Mouse (Mus musculus): ENCODE measurements around the gene Foxp2. TPM values are rescaled to one million over a fixed set of nuclear protein-coding genes. Genes with fewer than 3 reads are reported as not detected.

Gene Foxp2
- polyA plus RNA-seq, 1 experiment from 2014 or later = 8.9 TPM

- no peaks in the 10 kb centered on the region for H3K27me3 ChIP-seq
- H3K36me3 ChIP-seq = no peaks in the 10 kb centered on the region
- H3K9me3 ChIP-seq (replicated peaks) = no peaks in the 10 kb centered on the region
- no peak overlapping the region for H3K27ac ChIP-seq (replicated peaks)
- no peak overlapping the region for H3K4me3 ChIP-seq (replicated peaks)
- no peak for ATAC-seq (ENCODE audit: insufficient number of reproducible peaks, low FRiP score, low TSS enrichment, low read depth)
- H3K9ac ChIP-seq = no peak overlapping the region
- no peak overlapping the region for H3K4me2 ChIP-seq (replicated peaks)
- no peaks in the 10 kb centered on the region for H3K4me1 ChIP-seq
- whole genome bisulfite sequencing = 77% methylated on average over 5 of the region's 5 CpGs
Measured at GRCm38 (mm10) chr6:15294081-15294480, 392.9 kb downstream of the Foxp2 start.

- H3K4me2 ChIP-seq (replicated peaks) = no peak overlapping the region
- ATAC-seq (ENCODE audit: insufficient number of reproducible peaks, low FRiP score, low TSS enrichment, low read depth) = no peak
- H3K27me3 ChIP-seq = no peaks in the 10 kb centered on the region
- no peaks in the 10 kb centered on the region for H3K4me1 ChIP-seq
- no peaks in the 10 kb centered on the region for H3K9me3 ChIP-seq (replicated peaks)
- H3K36me3 ChIP-seq = no peaks in the 10 kb centered on the region
- H3K9ac ChIP-seq = no peak overlapping the region
- H3K27ac ChIP-seq (replicated peaks) = no peak overlapping the region
- 10% methylated on average over 1 of the region's 1 CpGs for WGBS
- no peak overlapping the region for H3K4me3 ChIP-seq (replicated peaks)
Measured at GRCm38 (mm10) chr6:15299279-15299678, 398.1 kb downstream of the Foxp2 start.

GRCm38 (mm10) chr6:15310671-15311070, 409.5 kb downstream of the Foxp2 start:
- WGBS = 49% methylated on average over 5 of the region's 5 CpGs
- Histone ChIP-seq H3K27ac (replicated peaks) (no peak overlapping the region), H3K9ac (no peak overlapping the region), H3K4me1 (no peaks in the 10 kb centered on the region), H3K4me2 (replicated peaks) (no peak overlapping the region), H3K9me3 (replicated peaks) (no peaks in the 10 kb centered on the region), H3K4me3 (replicated peaks) (no peak overlapping the region), H3K27me3 (no peaks in the 10 kb centered on the region), H3K36me3 (no peaks in the 10 kb centered on the region)
- ATAC-seq (ENCODE audit: insufficient number of reproducible peaks, low FRiP score, low TSS enrichment, low read depth) = peak; percentile 65; the same call in 1 of the 2 replicates

GRCm38 (mm10) chr6:15316948-15317347, 415.8 kb downstream of the Foxp2 start:
- WGBS = 85% methylated on average over 2 of the region's 2 CpGs

GRCm38 (mm10) chr6:15318343-15318742, 417.2 kb downstream of the Foxp2 start:
- no peak overlapping the region for H3K27ac ChIP-seq (replicated peaks)
- WGBS = 92% methylated on average over 2 of the region's 2 CpGs
- no peaks in the 10 kb centered on the region for H3K4me1 ChIP-seq
- H3K9me3 ChIP-seq (replicated peaks) = no peaks in the 10 kb centered on the region
- no peaks in the 10 kb centered on the region for H3K36me3 ChIP-seq
- H3K4me3 ChIP-seq (replicated peaks) = no peak overlapping the region
- no peak for ATAC-seq (ENCODE audit: insufficient number of reproducible peaks, low FRiP score, low TSS enrichment, low read depth)
- no peak overlapping the region for H3K9ac ChIP-seq
- H3K4me2 ChIP-seq (replicated peaks) = no peak overlapping the region
- no peaks in the 10 kb centered on the region for H3K27me3 ChIP-seq

More at GRCm38 (mm10) chr6:15316948-15317347, 415.8 kb downstream of the Foxp2 start:
- Histone ChIP-seq H3K4me1 (no peaks in the 10 kb centered on the region), H3K27ac (replicated peaks) (no peak overlapping the region), H3K9me3 (replicated peaks) (no peaks in the 10 kb centered on the region), H3K4me2 (replicated peaks) (no peak overlapping the region), H3K9ac (no peak overlapping the region), H3K4me3 (replicated peaks) (no peak overlapping the region), H3K36me3 (no peaks in the 10 kb centered on the region), H3K27me3 (no peaks in the 10 kb centered on the region)
- ATAC-seq (ENCODE audit: insufficient number of reproducible peaks, low FRiP score, low TSS enrichment, low read depth) = no peak

- Histone ChIP-seq H3K9me3 (replicated peaks) (no peaks in the 10 kb centered on the region), H3K9ac (no peak overlapping the region), H3K27me3 (no peaks in the 10 kb centered on the region), H3K27ac (replicated peaks) (no peak overlapping the region), H3K4me1 (no peaks in the 10 kb centered on the region), H3K4me2 (replicated peaks) (no peak overlapping the region), H3K36me3 (no peaks in the 10 kb centered on the region), H3K4me3 (replicated peaks) (no peak overlapping the region)
- ATAC-seq (ENCODE audit: insufficient number of reproducible peaks, low FRiP score, low TSS enrichment, low read depth) = peak; percentile 47; the same call in 1 of the 2 replicates
- WGBS = 26% methylated on average over 2 of the region's 2 CpGs
Measured at GRCm38 (mm10) chr6:15321551-15321974, 420.4 kb downstream of the Foxp2 start.

GRCm38 (mm10) chr6:15323099-15323498, 421.9 kb downstream of the Foxp2 start:
- Histone ChIP-seq H3K4me3 (replicated peaks) (no peak overlapping the region), H3K36me3 (no peaks in the 10 kb centered on the region), H3K27ac (replicated peaks) (no peak overlapping the region), H3K27me3 (no peaks in the 10 kb centered on the region), H3K4me2 (replicated peaks) (no peak overlapping the region), H3K9me3 (replicated peaks) (no peaks in the 10 kb centered on the region), H3K4me1 (no peaks in the 10 kb centered on the region), H3K9ac (no peak overlapping the region)
- ATAC-seq (ENCODE audit: insufficient number of reproducible peaks, low FRiP score, low TSS enrichment, low read depth) = no peak

GRCm38 (mm10) chr6:15347705-15348104, 446.6 kb downstream of the Foxp2 start:
- no peak overlapping the region for H3K4me3 ChIP-seq (replicated peaks)
- no peak overlapping the region for H3K4me2 ChIP-seq (replicated peaks)
- no peaks in the 10 kb centered on the region for H3K27me3 ChIP-seq
- no peaks in the 10 kb centered on the region for H3K9me3 ChIP-seq (replicated peaks)
- H3K4me1 ChIP-seq = no peaks in the 10 kb centered on the region
- H3K9ac ChIP-seq = no peak overlapping the region
- H3K36me3 ChIP-seq = no peaks in the 10 kb centered on the region
- H3K27ac ChIP-seq (replicated peaks) = no peak overlapping the region
- no peak for ATAC-seq (ENCODE audit: insufficient number of reproducible peaks, low FRiP score, low TSS enrichment, low read depth)
- WGBS = 81% methylated on average over 3 of the region's 3 CpGs

GRCm38 (mm10) chr6:15355852-15356251, 454.7 kb downstream of the Foxp2 start:
- Histone ChIP-seq H3K4me1 (no peaks in the 10 kb centered on the region), H3K27ac (replicated peaks) (no peak overlapping the region), H3K9ac (no peak overlapping the region), H3K4me3 (replicated peaks) (no peak overlapping the region), H3K4me2 (replicated peaks) (no peak overlapping the region), H3K27me3 (no peaks in the 10 kb centered on the region), H3K36me3 (no peaks in the 10 kb centered on the region), H3K9me3 (replicated peaks) (no peaks in the 10 kb centered on the region)
- no peak for ATAC-seq (ENCODE audit: insufficient number of reproducible peaks, low FRiP score, low TSS enrichment, low read depth)
- 79% methylated on average over 4 of the region's 4 CpGs for WGBS

- Histone ChIP-seq H3K9ac (no peak overlapping the region), H3K4me1 (no peaks in the 10 kb centered on the region), H3K27me3 (no peaks in the 10 kb centered on the region), H3K4me2 (replicated peaks) (no peak overlapping the region), H3K27ac (replicated peaks) (no peak overlapping the region), H3K4me3 (replicated peaks) (no peak overlapping the region), H3K36me3 (no peaks in the 10 kb centered on the region), H3K9me3 (replicated peaks) (no peaks in the 10 kb centered on the region)
- 73% methylated on average over 8 of the region's 8 CpGs for WGBS
- no peak for ATAC-seq (ENCODE audit: insufficient number of reproducible peaks, low FRiP score, low TSS enrichment, low read depth)
Measured at GRCm38 (mm10) chr6:15370281-15370680, 469.1 kb downstream of the Foxp2 start.

- Histone ChIP-seq H3K4me2 (replicated peaks) (no peak overlapping the region), H3K4me1 (no peaks in the 10 kb centered on the region), H3K4me3 (replicated peaks) (no peak overlapping the region), H3K27me3 (no peaks in the 10 kb centered on the region), H3K36me3 (no peaks in the 10 kb centered on the region), H3K9me3 (replicated peaks) (no peaks in the 10 kb centered on the region), H3K9ac (no peak overlapping the region), H3K27ac (replicated peaks) (no peak overlapping the region)
- 82% methylated on average over 4 of the region's 4 CpGs for WGBS
- no peak for ATAC-seq (ENCODE audit: insufficient number of reproducible peaks, low FRiP score, low TSS enrichment, low read depth)
Measured at GRCm38 (mm10) chr6:15370827-15371226, 469.7 kb downstream of the Foxp2 start.

- H3K27me3 ChIP-seq = no peaks in the 10 kb centered on the region
- ATAC-seq (ENCODE audit: insufficient number of reproducible peaks, low FRiP score, low TSS enrichment, low read depth) = no peak
- H3K4me3 ChIP-seq (replicated peaks) = no peak overlapping the region
- H3K4me1 ChIP-seq = no peaks in the 10 kb centered on the region
- WGBS = 63% methylated on average over 3 of the region's 3 CpGs
- no peak overlapping the region for H3K9ac ChIP-seq
- no peaks in the 10 kb centered on the region for H3K36me3 ChIP-seq
- no peaks in the 10 kb centered on the region for H3K9me3 ChIP-seq (replicated peaks)
- H3K4me2 ChIP-seq (replicated peaks) = no peak overlapping the region
- H3K27ac ChIP-seq (replicated peaks) = no peak overlapping the region
Measured at GRCm38 (mm10) chr6:15373621-15374020, 472.5 kb downstream of the Foxp2 start.
